Mouse (Mus musculus): ENCODE measurements around the gene Meis3. TPM values are rescaled to one million over a fixed set of nuclear protein-coding genes. Genes with fewer than 3 reads are reported as not detected.

The Meis3 gene
- polyA plus RNA-seq, 1 experiment from 2014 or later, result 135 TPM

DNA sequence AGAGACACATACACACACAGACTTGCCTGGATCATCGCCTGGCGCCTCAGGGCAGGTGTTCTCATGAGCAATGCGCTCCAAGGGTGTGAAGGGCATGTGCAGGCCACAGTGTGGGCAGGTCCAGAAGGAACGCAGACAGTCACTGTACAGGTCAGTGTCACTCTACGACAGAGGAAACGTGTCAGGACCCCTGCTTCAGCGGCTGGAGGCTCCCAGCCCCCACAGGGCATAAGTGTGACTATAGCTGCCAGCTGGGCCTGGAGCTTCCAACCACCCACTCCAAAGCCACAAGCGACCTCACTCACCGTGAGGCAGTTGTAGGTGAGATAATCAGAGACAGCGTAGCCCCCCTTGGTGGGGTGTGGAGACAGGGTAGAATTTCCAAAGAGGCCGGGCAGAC lies 23.6 kb downstream of the Meis3 start:
- ATAC-seq (ENCODE audit: low FRiP score) (no peak), DNase-seq (ENCODE audit: low spot score) (no peak)
- H3K4me1 ChIP-seq (replicated peaks; ENCODE audit: control insufficient read depth, insufficient read depth, low read length), result no peaks in the 10 kb centered on the region
- H3K9me3 ChIP-seq (ENCODE audit: control insufficient read depth, low read length), result no peaks in the 10 kb centered on the region
- no peak overlapping the region for H3K9ac ChIP-seq (ENCODE audit: low read depth, low read length)
- no peak overlapping the region for H3K27ac ChIP-seq (ENCODE audit: low read depth, low read length)
- 88% methylated on average over 11 of the region's 11 CpGs for WGBS
- H3K36me3 ChIP-seq (ENCODE audit: control insufficient read depth, insufficient read depth, low read length), result no peaks in the 10 kb centered on the region
- H3K4me2 ChIP-seq (replicated peaks; ENCODE audit: low read depth, low read length), result no peak overlapping the region
- H3K27me3 ChIP-seq (ENCODE audit: control insufficient read depth, insufficient read depth, low read length), result no peaks in the 10 kb centered on the region
- no peak overlapping the region for H3K4me3 ChIP-seq (ENCODE audit: low read depth, low read length)

DNA sequence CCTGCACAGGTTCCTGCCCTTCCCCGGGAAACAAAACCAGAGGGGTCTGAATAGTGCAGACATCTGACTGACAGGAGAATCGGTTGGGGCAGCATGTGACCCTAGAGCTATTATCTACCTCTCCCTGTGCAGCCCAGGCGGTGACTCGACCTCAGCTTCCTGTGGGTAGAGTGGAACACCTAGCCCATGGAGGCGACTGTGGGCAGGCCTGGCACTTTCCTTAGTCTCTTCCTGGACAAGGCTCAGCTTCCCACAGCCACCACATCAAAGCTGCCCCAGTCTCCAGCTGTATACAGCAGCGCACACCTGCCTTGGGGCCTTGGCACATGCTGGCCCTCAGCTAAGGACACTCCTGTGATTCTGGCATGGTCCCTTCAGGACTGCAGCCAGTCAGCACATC lies 26.2 kb downstream of the Meis3 start:
- H3K36me3 ChIP-seq (ENCODE audit: control insufficient read depth, insufficient read depth, low read length), result 0 out of 2 replicates have a peak, but pooled peaks cover 3% of the 10 kb centered on the region
- WGBS, result 87% methylated on average over 6 of the region's 6 CpGs

GRCm38 (mm10) chr7:16202756-16203504 lies 28.0 kb downstream of the Meis3 start:
- H3K9me3 ChIP-seq (ENCODE audit: control insufficient read depth, low read length), result no peaks in the 10 kb centered on the region
- H3K27me3 ChIP-seq (ENCODE audit: control insufficient read depth, insufficient read depth, low read length), result no peaks in the 10 kb centered on the region
- WGBS, result 81% methylated on average over 15 of the region's 15 CpGs
- H3K4me3 ChIP-seq (ENCODE audit: low read depth, low read length), result no peak overlapping the region
- no peak overlapping the region for H3K27ac ChIP-seq (ENCODE audit: low read depth, low read length)
- no peak for ATAC-seq (ENCODE audit: low FRiP score)
- no peak overlapping the region for H3K4me2 ChIP-seq (replicated peaks; ENCODE audit: low read depth, low read length)
- no peak overlapping the region for H3K9ac ChIP-seq (ENCODE audit: low read depth, low read length)
- H3K36me3 ChIP-seq (ENCODE audit: control insufficient read depth, insufficient read depth, low read length), result 0 out of 2 replicates have a peak, but pooled peaks cover 3% of the 10 kb centered on the region
- H3K4me1 ChIP-seq (replicated peaks; ENCODE audit: control insufficient read depth, insufficient read depth, low read length), result no peaks in the 10 kb centered on the region
- no peak for DNase-seq (ENCODE audit: low spot score)

More for the DNA sequence above, 26.2 kb downstream of the Meis3 start:
- Histone ChIP-seq H3K27me3 (ENCODE audit: control insufficient read depth, insufficient read depth, low read length) (no peaks in the 10 kb centered on the region), H3K4me2 (replicated peaks; ENCODE audit: low read depth, low read length) (no peak overlapping the region), H3K27ac (ENCODE audit: low read depth, low read length) (no peak overlapping the region), H3K9ac (ENCODE audit: low read depth, low read length) (no peak overlapping the region), H3K4me3 (ENCODE audit: low read depth, low read length) (no peak overlapping the region), H3K9me3 (ENCODE audit: control insufficient read depth, low read length) (no peaks in the 10 kb centered on the region), H3K4me1 (replicated peaks; ENCODE audit: control insufficient read depth, insufficient read depth, low read length) (no peaks in the 10 kb centered on the region)
- ATAC-seq (ENCODE audit: low FRiP score) (no peak), DNase-seq (ENCODE audit: low spot score) (no peak)

GRCm38 (mm10) chr7:16203505-16203903 lies 28.6 kb downstream of the Meis3 start:
- Histone ChIP-seq H3K36me3 (ENCODE audit: control insufficient read depth, insufficient read depth, low read length) (0 out of 2 replicates have a peak, but pooled peaks cover 3% of the 10 kb centered on the region), H3K4me2 (replicated peaks; ENCODE audit: low read depth, low read length) (no peak overlapping the region), H3K27ac (ENCODE audit: low read depth, low read length) (no peak overlapping the region), H3K9me3 (ENCODE audit: control insufficient read depth, low read length) (no peaks in the 10 kb centered on the region), H3K4me3 (ENCODE audit: low read depth, low read length) (no peak overlapping the region), H3K4me1 (replicated peaks; ENCODE audit: control insufficient read depth, insufficient read depth, low read length) (no peaks in the 10 kb centered on the region), H3K27me3 (ENCODE audit: control insufficient read depth, insufficient read depth, low read length) (no peaks in the 10 kb centered on the region), H3K9ac (ENCODE audit: low read depth, low read length) (no peak overlapping the region)
- 91% methylated on average over 13 of the region's 13 CpGs for WGBS
- no peak for ATAC-seq (ENCODE audit: low FRiP score)
- DNase-seq (ENCODE audit: low spot score), result no peak

GRCm38 (mm10) chr7:16204791-16205190 lies 29.9 kb downstream of the Meis3 start:
- H3K9me3 ChIP-seq (ENCODE audit: control insufficient read depth, low read length), result no peaks in the 10 kb centered on the region
- no peak overlapping the region for H3K4me2 ChIP-seq (replicated peaks; ENCODE audit: low read depth, low read length)
- DNase-seq (ENCODE audit: low spot score) (no peak), ATAC-seq (ENCODE audit: low FRiP score) (no peak)
- 0 out of 2 replicates have a peak, but pooled peaks cover 3% of the 10 kb centered on the region for H3K36me3 ChIP-seq (ENCODE audit: control insufficient read depth, insufficient read depth, low read length)
- H3K27ac ChIP-seq (ENCODE audit: low read depth, low read length), result no peak overlapping the region
- no peak overlapping the region for H3K9ac ChIP-seq (ENCODE audit: low read depth, low read length)
- WGBS, result 79% methylated on average over 8 of the region's 9 CpGs
- no peaks in the 10 kb centered on the region for H3K27me3 ChIP-seq (ENCODE audit: control insufficient read depth, insufficient read depth, low read length)
- H3K4me1 ChIP-seq (replicated peaks; ENCODE audit: control insufficient read depth, insufficient read depth, low read length), result no peaks in the 10 kb centered on the region
- H3K4me3 ChIP-seq (ENCODE audit: low read depth, low read length), result no peak overlapping the region

DNA sequence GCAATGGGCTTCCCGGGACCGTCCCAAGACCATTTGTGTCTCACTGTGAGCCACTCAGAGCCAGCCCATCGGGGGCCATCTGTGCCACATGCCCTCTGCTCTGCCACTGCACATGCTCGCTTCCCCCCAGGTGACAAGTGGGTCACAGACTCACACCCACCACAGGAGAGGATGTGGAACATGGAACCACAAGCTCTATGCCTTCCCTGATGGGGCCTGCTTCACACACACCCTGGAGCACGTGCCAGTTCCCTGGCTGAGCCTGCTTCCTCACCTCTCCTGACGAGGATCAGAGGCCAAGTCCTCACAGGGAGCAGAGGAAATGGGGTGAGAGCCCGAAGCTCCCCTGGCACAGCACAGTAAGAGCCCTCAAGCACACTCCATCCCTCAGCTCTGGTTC lies 32.2 kb downstream of the Meis3 start:
- Histone ChIP-seq H3K27me3 (ENCODE audit: control insufficient read depth, insufficient read depth, low read length) (no peaks in the 10 kb centered on the region), H3K9me3 (ENCODE audit: control insufficient read depth, low read length) (no peaks in the 10 kb centered on the region), H3K4me3 (ENCODE audit: low read depth, low read length) (no peak overlapping the region), H3K4me1 (replicated peaks; ENCODE audit: control insufficient read depth, insufficient read depth, low read length) (no peaks in the 10 kb centered on the region), H3K4me2 (replicated peaks; ENCODE audit: low read depth, low read length) (no peak overlapping the region), H3K9ac (ENCODE audit: low read depth, low read length) (no peak overlapping the region), H3K27ac (ENCODE audit: low read depth, low read length) (no peak overlapping the region), H3K36me3 (ENCODE audit: control insufficient read depth, insufficient read depth, low read length) (0 out of 2 replicates have a peak, but pooled peaks cover 3% of the 10 kb centered on the region)
- no peak for ATAC-seq (ENCODE audit: low FRiP score)
- DNase-seq (ENCODE audit: low spot score), result no peak
- WGBS, result 86% methylated on average over 7 of the region's 7 CpGs

DNA sequence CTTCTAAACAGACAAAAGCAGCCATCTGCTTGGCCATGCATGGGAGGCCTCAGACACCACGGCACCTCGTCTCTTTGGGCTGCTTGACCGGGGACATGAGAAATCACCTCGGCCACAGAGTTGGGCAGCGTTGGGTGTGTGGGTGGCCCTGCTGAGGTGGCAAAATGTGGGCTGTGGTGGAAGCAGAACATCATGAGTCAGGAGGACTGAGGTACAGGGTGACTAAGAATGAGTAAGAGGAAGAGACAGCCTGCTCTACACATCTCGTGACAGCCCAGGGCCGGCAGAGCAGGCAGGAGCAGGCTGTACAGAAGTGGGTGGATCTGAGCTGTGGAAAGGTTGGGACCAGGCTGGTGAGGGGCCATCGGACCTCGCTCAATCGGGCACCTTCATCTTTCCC lies 32.6 kb downstream of the Meis3 start:
- Histone ChIP-seq H3K27ac (ENCODE audit: low read depth, low read length) (no peak overlapping the region), H3K4me1 (replicated peaks; ENCODE audit: control insufficient read depth, insufficient read depth, low read length) (no peaks in the 10 kb centered on the region), H3K4me2 (replicated peaks; ENCODE audit: low read depth, low read length) (no peak overlapping the region), H3K36me3 (ENCODE audit: control insufficient read depth, insufficient read depth, low read length) (0 out of 2 replicates have a peak, but pooled peaks cover 3% of the 10 kb centered on the region), H3K9me3 (ENCODE audit: control insufficient read depth, low read length) (no peaks in the 10 kb centered on the region), H3K4me3 (ENCODE audit: low read depth, low read length) (no peak overlapping the region), H3K9ac (ENCODE audit: low read depth, low read length) (no peak overlapping the region), H3K27me3 (ENCODE audit: control insufficient read depth, insufficient read depth, low read length) (no peaks in the 10 kb centered on the region)
- ATAC-seq (ENCODE audit: low FRiP score), result no peak
- DNase-seq (ENCODE audit: low spot score), result no peak
- 85% methylated on average over 10 of the region's 10 CpGs for WGBS

DNA sequence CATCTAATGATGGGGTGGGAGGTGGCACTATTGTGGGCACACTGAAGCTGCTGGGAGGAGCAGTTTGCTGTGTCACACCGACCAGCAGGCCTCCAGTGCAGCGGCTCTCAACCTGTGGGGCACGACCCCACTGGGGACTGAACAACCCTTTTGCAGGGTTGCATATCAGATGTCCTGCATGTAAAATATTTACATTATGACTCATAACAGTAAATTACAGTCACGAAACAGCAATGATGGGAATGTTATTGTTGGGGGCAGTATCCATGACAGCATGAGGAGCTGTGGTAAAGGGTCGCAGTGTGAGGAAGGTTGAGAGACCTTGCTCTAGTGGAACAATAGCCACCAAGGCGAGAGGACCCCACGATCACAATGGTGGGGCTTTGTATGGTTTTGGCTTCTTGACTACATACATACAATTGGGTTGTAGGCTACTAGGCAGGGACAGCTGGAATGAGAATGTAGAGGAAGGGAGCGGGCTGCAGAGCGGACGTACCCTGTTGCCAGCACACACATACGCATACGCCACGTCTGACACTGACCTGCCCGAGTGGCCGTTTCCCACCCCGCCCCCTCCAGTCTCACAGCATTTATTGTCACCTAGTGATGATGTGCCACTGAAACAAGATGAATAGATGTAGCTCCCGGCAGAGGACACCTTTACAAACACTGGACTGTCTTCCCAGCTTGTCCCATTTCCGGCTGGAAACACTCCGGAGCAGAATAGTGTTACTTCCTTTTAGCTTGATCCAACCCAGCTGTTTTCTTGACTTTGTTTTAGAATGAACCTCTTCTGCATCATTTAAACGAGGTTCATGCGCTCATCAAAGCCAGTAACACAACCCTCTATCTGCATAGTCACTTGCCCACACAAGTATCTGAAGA lies 34.1 kb downstream of the Meis3 start:
- 89% methylated on average over 21 of the region's 21 CpGs for WGBS
- H3K4me2 ChIP-seq (replicated peaks; ENCODE audit: low read depth, low read length), result no peak overlapping the region
- ATAC-seq (ENCODE audit: low FRiP score) (no peak), DNase-seq (ENCODE audit: low spot score) (no peak)
- H3K27me3 ChIP-seq (ENCODE audit: control insufficient read depth, insufficient read depth, low read length), result no peaks in the 10 kb centered on the region
- no peaks in the 10 kb centered on the region for H3K4me1 ChIP-seq (replicated peaks; ENCODE audit: control insufficient read depth, insufficient read depth, low read length)
- no peaks in the 10 kb centered on the region for H3K9me3 ChIP-seq (ENCODE audit: control insufficient read depth, low read length)
- no peak overlapping the region for H3K9ac ChIP-seq (ENCODE audit: low read depth, low read length)
- no peak overlapping the region for H3K4me3 ChIP-seq (ENCODE audit: low read depth, low read length)
- 0 out of 2 replicates have a peak, but pooled peaks cover 3% of the 10 kb centered on the region for H3K36me3 ChIP-seq (ENCODE audit: control insufficient read depth, insufficient read depth, low read length)
- no peak overlapping the region for H3K27ac ChIP-seq (ENCODE audit: low read depth, low read length)

Data from hindbrain, embryonic 11.5 days (tissue).